Mouse (Mus musculus) granulocyte monocyte progenitor cell, adult 5-6 weeks (primary cell): ENCODE data around the gene Palld. TPM values are rescaled to one million over a fixed set of nuclear protein-coding genes. Genes with fewer than 3 reads are reported as not detected.
A peak's percentile ranks its signal among the peaks of the same experiment; 100 is the strongest.

Experiments used
- ATAC-seq: replicated peaks from 2 replicates; pipeline ENCODE4 v1.8.0; 2016; ENCODE audit warnings: mild to moderate bottlenecking, moderate TSS enrichment, inconsistent platforms; ENCODE audit not compliant: poor library complexity, severe bottlenecking
- total RNA-seq, 2 experiments: library from RNA; stranded (forward) in 1 of 2; stranded (reverse) in 1 of 2; fragments of 200-712, 200-1000 nt in 1 of 2; fragments of >200 nt in 1 of 2; fragmentation: Nextera tagmentation in 1 of 2; gene quantifications; 2 replicates each; pipeline ENCODE4 v1.2.3; 2014 to 2017

Gene Palld
- total RNA-seq, 2 experiments from 2014 or later: not detected

DNA sequence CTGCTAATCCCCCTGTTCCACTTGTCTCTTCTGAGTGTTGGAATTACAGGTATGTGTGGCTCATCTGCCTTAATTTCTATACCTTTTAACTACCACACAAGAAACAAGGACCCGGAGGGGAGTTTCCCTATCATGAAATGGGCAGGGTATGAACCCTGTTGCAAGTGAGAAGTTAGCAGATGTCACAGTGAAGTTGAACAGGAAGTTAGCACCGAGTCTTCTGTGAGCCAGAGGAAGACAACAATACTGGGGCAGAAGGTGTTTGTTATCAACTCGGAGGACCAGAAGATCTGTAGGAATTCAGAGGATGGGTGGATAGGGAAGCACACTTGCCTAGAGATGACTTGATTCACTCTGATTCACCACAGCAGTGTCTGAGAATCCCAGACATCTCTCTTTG lies 259.3 kb downstream of the Palld start:
- ATAC-seq: no peak

DNA sequence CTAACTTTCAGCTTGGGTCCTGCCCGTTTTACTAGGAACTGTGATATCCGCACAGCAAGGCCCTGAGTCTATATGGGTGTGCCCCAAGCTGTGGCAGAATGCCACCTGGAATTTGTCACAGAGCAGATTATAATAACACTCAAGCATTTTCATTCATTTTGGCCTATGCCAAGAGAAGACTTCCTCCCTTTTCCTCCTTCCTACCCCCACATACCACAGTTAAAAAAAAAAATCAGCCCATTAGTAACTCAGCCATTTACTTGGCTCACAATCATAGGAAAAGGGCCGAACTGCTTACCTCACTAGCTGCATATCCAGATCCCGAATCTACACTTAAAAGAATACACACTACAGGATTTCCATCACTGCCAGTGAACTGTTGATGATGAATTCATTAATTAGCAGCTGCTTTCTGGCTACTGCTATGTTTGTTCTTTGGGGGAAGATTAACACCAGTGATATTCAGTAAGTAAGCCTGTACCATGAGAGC lies 260.1 kb downstream of the Palld start:
- no peak for ATAC-seq

- no peak for ATAC-seq
Measured at GRCm38 (mm10) chr8:61639596-61639995, 262.9 kb downstream of the Palld start.

GRCm38 (mm10) chr8:61639008-61639407 lies 263.5 kb downstream of the Palld start:
- no peak for ATAC-seq

DNA sequence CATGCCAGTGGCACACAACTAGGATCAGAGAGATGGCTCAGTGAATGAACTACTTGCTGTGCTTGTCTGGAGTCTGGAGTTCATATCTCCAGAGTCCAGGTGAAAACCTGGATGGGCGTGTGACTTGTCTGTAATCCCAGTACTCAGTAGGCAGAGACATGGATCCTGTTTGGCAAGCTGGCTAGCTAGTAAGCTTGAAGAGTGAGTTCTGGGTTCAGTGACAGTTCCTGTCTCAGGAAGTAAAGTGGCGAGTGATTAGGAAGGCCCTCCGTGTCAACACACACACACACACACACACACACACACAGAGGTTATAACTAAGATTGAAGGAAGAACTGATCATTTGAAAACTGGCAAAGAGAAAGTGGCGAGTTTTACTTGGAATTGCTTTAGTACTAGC lies 264.8 kb downstream of the Palld start:
- no peak for ATAC-seq

DNA sequence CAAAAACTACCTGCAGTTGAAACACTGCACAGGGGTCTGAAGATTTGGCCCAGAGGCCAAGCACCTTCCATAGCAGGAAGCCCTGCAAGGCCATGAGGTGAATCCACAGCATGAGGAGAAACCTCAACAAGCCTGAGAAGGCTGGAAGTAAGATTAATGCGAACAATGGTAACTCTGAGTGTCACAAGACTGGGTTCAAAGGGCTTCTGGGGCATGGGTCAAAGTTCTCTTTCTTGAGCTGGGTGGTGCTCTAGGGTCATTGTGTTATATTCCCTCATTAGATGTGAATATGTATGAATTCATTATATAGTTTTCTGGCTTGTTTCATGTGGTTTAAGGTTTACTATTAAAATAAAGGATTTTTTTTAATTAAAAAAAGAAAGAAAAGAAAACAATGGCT lies 267.7 kb downstream of the Palld start:
- ATAC-seq: no peak

DNA sequence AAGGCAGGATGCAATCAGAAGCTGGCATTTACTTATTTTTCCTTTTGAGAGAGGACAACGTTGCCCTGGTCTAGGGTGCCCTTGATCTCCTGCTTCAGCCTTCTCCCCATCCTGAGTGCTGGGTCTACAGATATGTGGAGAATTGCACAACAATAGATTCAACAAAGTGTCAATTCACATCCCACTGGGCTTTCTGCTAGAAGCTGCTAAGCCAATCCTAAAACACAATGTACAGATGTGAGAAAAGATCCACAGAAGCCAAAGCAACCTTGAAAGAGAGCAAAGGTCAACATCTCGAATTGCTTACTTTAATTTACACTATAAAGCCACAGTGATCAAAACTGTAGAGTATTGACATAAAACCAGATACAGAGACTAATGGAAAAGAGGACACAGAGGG lies 270.2 kb downstream of the Palld start:
- ATAC-seq: no peak

DNA sequence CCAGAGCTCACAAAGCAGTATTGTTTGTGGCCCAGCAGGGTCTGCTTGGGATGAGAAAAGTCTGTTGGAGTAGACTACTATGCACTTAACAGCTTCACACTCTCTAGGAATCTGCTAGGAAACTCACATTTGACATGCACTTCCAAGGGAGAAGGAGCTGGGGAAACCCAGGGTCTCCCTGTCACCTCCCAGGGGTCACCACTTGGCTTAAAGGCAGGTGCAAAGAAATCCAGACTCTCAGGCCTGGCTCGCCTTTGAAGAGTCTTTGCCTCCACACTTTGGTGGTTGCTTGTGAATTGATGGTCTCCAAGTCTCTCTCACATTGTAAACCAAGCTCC lies 272.9 kb downstream of the Palld start:
- ATAC-seq: no peak

GRCm38 (mm10) chr8:61628938-61629630 lies 273.4 kb downstream of the Palld start:
- ATAC-seq: no peak

- no peak for ATAC-seq
Measured at GRCm38 (mm10) chr8:61626246-61626952, 276.1 kb downstream of the Palld start.

GRCm38 (mm10) chr8:61625656-61626210 lies 276.8 kb downstream of the Palld start:
- ATAC-seq: no peak

DNA sequence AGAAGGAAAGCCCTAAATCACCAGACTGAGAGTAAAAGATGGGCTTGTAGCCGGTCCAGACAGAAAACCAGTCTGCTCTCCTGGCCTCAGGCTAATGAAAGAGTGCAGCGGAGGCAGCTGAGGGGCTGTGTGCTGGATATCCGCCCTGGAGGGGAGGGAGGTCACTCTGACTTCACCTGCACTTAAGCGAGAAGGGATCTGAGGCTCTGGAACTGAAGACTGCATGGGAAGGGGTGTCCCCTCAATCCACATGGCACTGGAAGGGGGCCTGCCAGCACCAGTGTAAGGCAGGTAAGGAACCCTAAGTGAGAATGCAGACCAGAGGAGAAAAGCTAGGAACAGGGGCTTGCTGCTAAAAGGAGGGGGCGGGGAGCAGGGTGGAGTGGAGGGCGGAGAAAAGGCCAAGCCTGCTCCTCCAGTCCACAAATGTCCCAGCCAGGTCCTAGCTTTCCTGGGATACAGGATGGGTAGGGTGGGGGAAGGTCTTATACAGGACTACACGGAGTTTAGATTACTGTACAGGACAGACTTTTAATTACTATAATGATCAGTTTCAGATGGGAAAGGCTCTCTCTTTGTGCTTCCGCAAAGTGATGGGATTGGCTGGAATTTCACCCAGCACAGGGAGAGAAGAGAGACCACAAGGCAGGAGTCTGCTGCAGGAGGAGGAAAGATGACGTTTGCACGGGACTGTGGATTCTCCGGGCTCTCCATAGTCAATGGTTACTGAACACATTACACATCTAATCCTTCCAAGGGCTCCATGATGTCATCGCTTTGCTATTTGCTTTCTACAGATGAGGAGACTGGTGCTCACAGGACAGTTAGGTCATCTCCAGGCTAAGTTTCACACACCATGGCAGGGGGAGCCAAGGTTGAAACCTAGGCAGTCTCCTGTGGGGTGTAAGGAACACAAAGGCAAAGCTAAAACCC lies 278.7 kb downstream of the Palld start:
- ATAC-seq: no peak

GRCm38 (mm10) chr8:61621300-61621699 lies 281.2 kb downstream of the Palld start:
- ATAC-seq: peak; percentile 78

- no peak for ATAC-seq
Measured at GRCm38 (mm10) chr8:61617651-61618050, 284.8 kb downstream of the Palld start.

- no peak for ATAC-seq
Measured at GRCm38 (mm10) chr8:61617049-61617448, 285.4 kb downstream of the Palld start.

DNA sequence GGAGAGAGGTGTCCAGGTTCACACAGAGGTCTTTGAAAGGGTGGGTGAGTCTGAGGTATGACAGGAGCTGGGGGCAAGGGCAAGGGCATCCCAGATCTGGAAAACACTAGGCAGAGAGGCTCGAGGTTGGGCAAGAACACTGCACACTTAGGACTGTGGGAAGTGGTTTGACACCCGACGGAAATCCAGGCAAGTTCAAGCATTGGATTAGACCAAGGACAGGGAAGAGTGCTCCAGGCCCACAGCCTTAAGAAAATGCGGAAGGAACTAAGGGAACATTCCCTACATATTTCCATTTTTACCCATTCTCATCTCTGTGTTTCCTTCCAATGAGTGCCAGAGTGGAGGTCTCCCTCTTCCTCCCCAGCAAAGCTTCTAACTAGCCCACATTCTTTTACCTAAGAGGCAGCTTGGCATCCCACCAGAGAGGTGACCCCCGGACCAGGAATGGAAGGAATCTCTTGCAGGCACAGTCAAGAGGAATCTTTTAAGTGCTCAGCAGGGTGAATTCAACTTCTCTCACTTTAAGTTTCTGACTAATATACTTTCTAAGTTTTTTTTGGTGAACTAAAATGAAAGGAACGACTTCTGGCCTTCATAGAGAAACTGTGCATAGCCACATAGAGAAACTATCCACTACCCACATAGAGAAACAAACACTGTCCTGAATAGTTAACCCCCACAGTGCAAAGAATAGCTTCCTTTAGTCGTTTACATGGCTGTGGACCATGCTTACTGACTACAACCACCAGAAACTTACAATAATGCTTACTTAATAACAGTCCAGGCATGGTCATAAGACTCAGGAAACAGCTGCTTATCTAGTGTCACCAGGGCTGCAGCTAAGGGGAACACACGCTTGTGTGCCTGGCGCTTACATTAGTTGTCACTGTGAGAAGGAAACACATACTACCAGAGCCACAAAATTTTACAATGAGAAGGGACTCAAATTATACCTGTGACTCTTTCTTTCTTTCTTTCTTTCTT lies 286.5 kb downstream of the Palld start:
- peak; percentile 80 for ATAC-seq

DNA sequence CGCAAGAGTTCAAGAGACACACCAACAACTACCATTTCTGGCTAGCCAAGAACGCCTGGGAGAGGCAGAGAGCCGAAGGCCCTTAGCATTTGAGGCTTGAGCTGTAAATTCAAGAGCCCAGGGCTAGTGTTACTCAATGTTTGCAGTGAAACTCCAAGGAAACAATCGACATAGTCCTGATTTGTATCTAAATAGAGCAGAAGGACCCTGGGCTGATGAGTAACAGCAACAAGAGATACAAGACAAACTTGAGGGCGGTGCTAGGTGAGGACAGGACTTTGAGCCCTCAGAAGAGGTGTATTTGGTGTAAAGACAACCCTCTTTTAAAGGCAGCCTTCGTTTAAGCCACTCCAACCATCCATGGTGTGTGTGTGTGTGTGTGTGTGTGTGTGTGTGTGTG lies 290.7 kb downstream of the Palld start:
- ATAC-seq: no peak

DNA sequence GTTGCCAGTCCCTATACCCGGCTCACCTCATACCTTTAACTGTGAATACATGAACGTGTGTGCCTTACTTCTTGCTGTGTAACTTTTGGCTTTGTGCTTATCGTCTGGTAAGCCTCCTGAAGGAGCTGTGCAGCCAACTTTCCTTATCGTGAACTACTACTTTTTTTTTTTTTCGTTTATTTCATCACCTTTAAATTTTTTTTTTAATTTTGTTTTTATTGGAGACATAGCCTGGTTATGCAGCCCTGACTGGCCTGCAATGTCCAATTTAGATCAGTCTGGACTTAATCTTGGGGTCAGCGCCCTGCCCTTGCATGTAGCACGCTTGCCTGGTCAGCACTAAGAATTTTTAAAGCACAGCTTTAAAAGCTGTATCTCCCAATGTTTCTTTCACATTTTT lies 291.4 kb downstream of the Palld start:
- no peak for ATAC-seq

- no peak for ATAC-seq
Measured at GRCm38 (mm10) chr8:61610546-61610945, 291.9 kb downstream of the Palld start.

GRCm38 (mm10) chr8:61607463-61607813 lies 295.1 kb downstream of the Palld start:
- ATAC-seq: no peak
